Mouse (Mus musculus) A20 (cell line): ENCODE measurements around the gene Tacc2.

ENCODE experiments used
- DNase-seq: peaks from one replicate; pipeline ENCODE4 v3.0.0-alpha.2; 2011; ENCODE audit warnings: low read depth, low spot score

Tacc2 gene

GRCm38 (mm10) chr7:130681798-130682197 lies 104.6 kb downstream of the Tacc2 start:
- no peak for DNase-seq

GRCm38 (mm10) chr7:130688601-130689000 lies 111.4 kb downstream of the Tacc2 start:
- DNase-seq, result no peak

- no peak for DNase-seq
Measured at GRCm38 (mm10) chr7:130690869-130691268, 113.6 kb downstream of the Tacc2 start.

GRCm38 (mm10) chr7:130691931-130692330 lies 114.7 kb downstream of the Tacc2 start:
- DNase-seq, result no peak

GRCm38 (mm10) chr7:130692392-130692942 lies 115.2 kb downstream of the Tacc2 start:
- DNase-seq, result no peak

- no peak for DNase-seq
Measured at GRCm38 (mm10) chr7:130692943-130693799, 115.9 kb downstream of the Tacc2 start.

- DNase-seq, result no peak
Measured at GRCm38 (mm10) chr7:130693800-130694193, 116.6 kb downstream of the Tacc2 start.

GRCm38 (mm10) chr7:130695669-130696338 lies 118.6 kb downstream of the Tacc2 start:
- DNase-seq, result peak; percentile 52

GRCm38 (mm10) chr7:130696347-130697234 lies 119.4 kb downstream of the Tacc2 start:
- no peak for DNase-seq

GRCm38 (mm10) chr7:130698480-130698879 lies 121.2 kb downstream of the Tacc2 start:
- DNase-seq, result no peak

GRCm38 (mm10) chr7:130701336-130701735 lies 124.1 kb downstream of the Tacc2 start:
- DNase-seq, result no peak

- no peak for DNase-seq
Measured at GRCm38 (mm10) chr7:130705230-130705629, 128.0 kb downstream of the Tacc2 start.

GRCm38 (mm10) chr7:130708940-130709339 lies 131.7 kb downstream of the Tacc2 start:
- DNase-seq, result no peak

GRCm38 (mm10) chr7:130709372-130710274 lies 132.4 kb downstream of the Tacc2 start:
- no peak for DNase-seq

- DNase-seq, result no peak
Measured at GRCm38 (mm10) chr7:130711851-130712250, 134.6 kb downstream of the Tacc2 start.

- no peak for DNase-seq
Measured at GRCm38 (mm10) chr7:130713319-130713718, 136.1 kb downstream of the Tacc2 start.

- no peak for DNase-seq
Measured at GRCm38 (mm10) chr7:130715467-130715866, 138.2 kb downstream of the Tacc2 start.

GRCm38 (mm10) chr7:130716341-130716740 lies 139.1 kb downstream of the Tacc2 start:
- DNase-seq, result no peak

- no peak for DNase-seq
Measured at GRCm38 (mm10) chr7:130716989-130717388, 139.8 kb downstream of the Tacc2 start.

GRCm38 (mm10) chr7:130719931-130720598 lies 142.8 kb downstream of the Tacc2 start:
- no peak for DNase-seq
